Mouse (Mus musculus) lung, embryonic 16.5 days (tissue): ENCODE measurements around the gene D430041D05Rik. TPM values are rescaled to one million over a fixed set of nuclear protein-coding genes. Genes with fewer than 3 reads are reported as not detected.
"Not testable (repeated sequence)": the region's sequence is repeated elsewhere in the genome, so short reads cannot be mapped to it uniquely, and the experiment has no call there.

Experiments used
- ATAC-seq: fragments of 200-750 bp; cut with Nextera tagmentation; 2 replicates; pipeline ENCODE4 v1.8.0; 2017; ENCODE audit warnings: low read depth, mild to moderate bottlenecking, moderate library complexity
- H3K27ac ChIP-seq: fragments of 300-500 bp; sonication (generic); 2 replicates; pipeline ENCODE4 v1.5.1; 2014; ENCODE audit warnings: mild to moderate bottlenecking, control low read depth, low read length
- H3K27me3 ChIP-seq: fragments of 300-500 bp; sonication (generic); 2 replicates; pipeline ENCODE4 v1.6.1; 2014; ENCODE audit warnings: low read depth, low read length, mixed read lengths; ENCODE audit not compliant: control insufficient read depth, insufficient read depth
- H3K36me3 ChIP-seq: fragments of 300-500 bp; sonication (generic); 2 replicates; pipeline ENCODE4 v1.6.1; 2014; ENCODE audit warnings: low read length; ENCODE audit not compliant: control insufficient read depth, insufficient read depth
- H3K4me1 ChIP-seq: fragments of 300-500 bp; sonication (generic); replicated peaks from 2 replicates; pipeline ENCODE4 v1.6.1; 2014; ENCODE audit warnings: low read length, mixed read lengths; ENCODE audit not compliant: control insufficient read depth, insufficient read depth
- H3K4me2 ChIP-seq: fragments of 300-500 bp; sonication (generic); 2 replicates; pipeline ENCODE4 v1.6.1; 2014; ENCODE audit warnings: low read depth, low read length, control low read depth
- H3K4me3 ChIP-seq: fragments of 300-500 bp; sonication (generic); 2 replicates; pipeline ENCODE4 v1.5.1; 2014; ENCODE audit warnings: mild to moderate bottlenecking, low read length, control low read depth
- H3K9ac ChIP-seq: fragments of 300-500 bp; sonication (generic); 2 replicates; pipeline ENCODE4 v1.6.1; 2014; ENCODE audit warnings: low read length, control low read depth
- H3K9me3 ChIP-seq: fragments of 300-500 bp; sonication (generic); 2 replicates; pipeline ENCODE4 v1.6.1; 2016; ENCODE audit warnings: low read length; ENCODE audit not compliant: control insufficient read depth
- WGBS: fragments of 180-500 bp; shearing (Covaris S2); extraction: QIAGEN DNeasy Blood & Tissue Kit; methylation state at CpG from one replicate; pipeline ENCODE4 v1.1.7; 2014; 5-methylcytosine and 5-hydroxymethylcytosine counted together
- microRNA counts: library from miRNA; unstranded; fragments of <30 nt; microRNA quantifications from one replicate; lab custom pipeline; 2016
- microRNA-seq: library from miRNA; unstranded; fragments of <30 nt; microRNA quantifications from one replicate; pipeline ENCODE4, GENCODE M21; 2016
- polyA plus RNA-seq: library from polyadenylated mRNA; unstranded; fragments of >200 nt; fragmentation: Nextera tagmentation; extraction: Ambion mirVana; gene quantifications from 2 replicates; pipeline ENCODE4 v1.2.1, GENCODE M21; 2015

D430041D05Rik gene
- polyA plus RNA-seq, 1 experiment from 2014 or later = 0.70 TPM

DNA sequence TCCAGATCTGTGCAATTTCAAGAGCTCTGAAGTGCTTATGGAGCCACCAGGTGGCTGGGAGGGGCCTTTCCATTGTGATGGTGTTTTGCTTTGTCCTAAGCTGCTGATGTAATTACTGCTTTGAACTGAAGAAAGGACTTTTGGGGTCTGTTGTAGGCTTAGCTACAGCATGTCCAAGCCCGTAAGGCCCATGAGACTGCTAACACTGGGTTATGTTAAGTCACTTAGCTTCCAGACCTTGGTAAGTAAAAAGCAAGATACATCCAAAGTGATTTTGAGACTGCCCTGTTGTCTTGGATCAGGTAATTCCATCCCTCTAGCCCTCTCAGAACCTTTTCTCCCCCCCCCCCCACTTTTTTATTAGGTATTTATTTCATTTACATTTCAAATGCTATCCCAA, 314.0 kb downstream of the D430041D05Rik start:
- not testable (repeated sequence) for H3K9me3 ChIP-seq, H3K4me1 ChIP-seq, H3K4me3 ChIP-seq, H3K4me2 ChIP-seq, H3K27ac ChIP-seq, ATAC-seq, H3K36me3 ChIP-seq, H3K9ac ChIP-seq, H3K27me3 ChIP-seq
- 80% methylated on average over 1 of the region's 1 CpGs for WGBS

DNA sequence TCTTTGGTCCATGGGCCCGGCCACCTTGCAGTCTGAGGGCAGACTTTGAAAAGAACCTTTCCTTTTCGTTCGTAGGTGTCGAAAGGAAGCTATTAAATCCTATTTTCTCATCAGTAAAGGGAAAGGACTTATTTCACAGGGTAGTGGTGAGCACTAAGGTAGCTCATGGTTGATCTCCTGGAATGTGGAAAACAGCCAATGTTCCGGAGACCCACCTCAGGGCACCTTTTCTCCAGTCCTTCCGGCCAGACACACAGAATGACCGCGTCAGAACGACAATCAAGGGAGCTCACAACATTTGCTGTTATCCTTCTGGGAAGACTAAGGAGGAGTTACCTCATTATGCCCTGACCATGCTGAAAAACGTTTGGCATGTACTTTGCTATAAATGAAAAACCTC, 314.6 kb downstream of the D430041D05Rik start:
- Histone ChIP-seq H3K9me3 (no peaks in the 10 kb centered on the region), H3K27ac (peak overlapping the region; percentile 68), H3K4me3 (peak overlapping the region; percentile 60), H3K4me2 (peak overlapping the region; percentile 68), H3K27me3 (no peaks in the 10 kb centered on the region), H3K4me1 (0 out of 2 replicates have a peak, but pooled peaks cover 8% of the 10 kb centered on the region), H3K36me3 (no peaks in the 10 kb centered on the region), H3K9ac (peak overlapping the region; percentile 68)
- no peak for ATAC-seq
- WGBS = 39% methylated on average over 10 of the region's 10 CpGs

- Histone ChIP-seq H3K4me2 (peak within 1 kb of the TSS; percentile 68), H3K4me1 (0 out of 2 replicates have a peak, but pooled peaks cover 8% of the 10 kb centered on the region), H3K4me3 (peak within 1 kb of the TSS; percentile 60), H3K27me3 (no peaks in the 10 kb centered on the region), H3K36me3 (no peaks in the 10 kb centered on the region), H3K9ac (peak within 1 kb of the TSS; percentile 68), H3K9me3 (no peaks in the 10 kb centered on the region), H3K27ac (peak within 1 kb of the TSS; percentile 68)
- 4% methylated on average over 15 of the region's 15 CpGs for WGBS
- peak; percentile 97 for ATAC-seq
Measured at GRCm38 (mm10) chr2:104095741-104096213, 315.0 kb downstream of the D430041D05Rik start, which contains the start of gene Cd59a. Gene Cd59a, plus strand, starts transcription at chr2:104095801.

DNA sequence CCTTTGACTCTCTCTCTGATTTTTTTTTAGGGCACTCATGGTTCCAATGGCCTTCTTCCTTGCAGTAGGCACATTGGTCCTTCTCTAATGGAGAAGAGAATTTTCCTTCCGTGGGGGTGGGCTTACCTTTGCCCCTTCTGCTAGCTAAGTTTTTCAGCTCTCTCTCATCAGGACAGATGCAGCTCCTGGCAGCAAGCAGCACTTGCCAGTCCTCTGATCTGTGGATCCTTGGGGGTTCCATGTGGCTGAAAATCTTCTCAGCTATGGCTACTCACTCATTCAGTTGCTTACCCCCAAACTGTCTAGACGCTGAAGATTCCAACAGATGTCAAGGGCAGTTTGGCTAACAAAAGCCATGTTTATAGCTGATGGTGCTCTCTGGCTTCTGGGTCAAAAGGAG, 317.5 kb downstream of the D430041D05Rik start:
- no peaks in the 10 kb centered on the region for H3K36me3 ChIP-seq
- no peak overlapping the region for H3K4me3 ChIP-seq
- H3K9ac ChIP-seq = no peak overlapping the region
- H3K4me1 ChIP-seq = 0 out of 2 replicates have a peak, but pooled peaks cover 4% of the 10 kb centered on the region
- no peak overlapping the region for H3K27ac ChIP-seq
- no peaks in the 10 kb centered on the region for H3K9me3 ChIP-seq
- WGBS = 73% methylated on average over 2 of the region's 2 CpGs
- H3K4me2 ChIP-seq = no peak overlapping the region
- ATAC-seq = no peak
- H3K27me3 ChIP-seq = no peaks in the 10 kb centered on the region

MicroRNAs encoded within 50 kb of the gene (microRNA counts, 519-probe panel; counts per million panel counts)
- 582 counts per million, percentile 4 among the panel's probes with 10 or more counts for microRNA mmu-miR-1902 (lab: Ali Mortazavi, UCI)

Small RNAs within 50 kb of the gene (microRNA-seq; reads per million reads assigned to microRNA genes)
- gene Mir1902 = not detected

Other genes starting within 250 kb of the D430041D05Rik start
- 15.5 and 15.6 TPM in 2 replicates for gene Hipk3, start 83.4 kb upstream of the D430041D05Rik start, polyA plus RNA-seq
- 55.4 and 60.5 TPM in 2 replicates for gene Cstf3, start 179.5 kb upstream of the D430041D05Rik start, polyA plus RNA-seq